Mouse (Mus musculus) stomach, embryonic 16.5 days (tissue): Measurements from ENCODE around the gene Gpn2. TPM values are rescaled to one million over a fixed set of nuclear protein-coding genes. Genes with fewer than 3 reads are reported as not detected.

ENCODE experiments used
- ATAC-seq: fragments of 200-750 bp; cut with Nextera tagmentation; 2 replicates; pipeline ENCODE4 v1.8.0; 2017; ENCODE audit warnings: moderate number of reproducible peaks, moderate TSS enrichment; ENCODE audit not compliant: insufficient read depth, low FRiP score
- H3K27ac ChIP-seq: fragments of 300-500 bp; sonication (generic); 2 replicates; pipeline ENCODE4 v1.5.1; 2014; ENCODE audit warnings: low read length
- H3K27me3 ChIP-seq: fragments of 300-500 bp; sonication (generic); 2 replicates; pipeline ENCODE4 v1.6.1; 2014; ENCODE audit warnings: low read length, control low read depth, mixed read lengths; ENCODE audit not compliant: control insufficient read depth, insufficient read depth
- H3K36me3 ChIP-seq: fragments of 300-500 bp; sonication (generic); 2 replicates; pipeline ENCODE4 v1.6.1; 2014; ENCODE audit warnings: low read length; ENCODE audit not compliant: control insufficient read depth, insufficient read depth
- H3K4me1 ChIP-seq: fragments of 300-500 bp; sonication (generic); 2 replicates; pipeline ENCODE4 v1.6.1; 2014; ENCODE audit warnings: low read length, control low read depth, mixed read lengths; ENCODE audit not compliant: control insufficient read depth, insufficient read depth
- H3K4me2 ChIP-seq: fragments of 300-500 bp; sonication (generic); 2 replicates; pipeline ENCODE4 v1.6.1; 2014; ENCODE audit warnings: low read depth, low read length, mixed read lengths
- H3K4me3 ChIP-seq: fragments of 300-500 bp; sonication (generic); replicated peaks from 2 replicates; pipeline ENCODE4 v1.5.1; 2014; ENCODE audit warnings: mild to moderate bottlenecking, low read length
- H3K9ac ChIP-seq: fragments of 300-500 bp; sonication (generic); 2 replicates; pipeline ENCODE4 v1.6.1; 2014; ENCODE audit warnings: low read length
- H3K9me3 ChIP-seq: fragments of 300-500 bp; sonication (generic); replicated peaks from 2 replicates; pipeline ENCODE4 v1.6.1; 2016; ENCODE audit warnings: low read length, control low read depth; ENCODE audit not compliant: control insufficient read depth
- WGBS: fragments of 180-500 bp; shearing (Covaris S2); extraction: QIAGEN DNeasy Blood & Tissue Kit; methylation state at CpG from one replicate; pipeline ENCODE4 v1.1.7; 2014; 5-methylcytosine and 5-hydroxymethylcytosine counted together
- polyA plus RNA-seq: library from polyadenylated mRNA; unstranded; fragments of >200 nt; fragmentation: Nextera tagmentation; extraction: Ambion mirVana; gene quantifications from 2 replicates; pipeline ENCODE4 v1.2.1, GENCODE M21; 2015

Gpn2 gene
- 13.8 and 14.3 TPM in 2 replicates for polyA plus RNA-seq

- H3K27me3 ChIP-seq: no peaks in the 10 kb centered on the region
- peak within 1 kb of the TSS; percentile 75 for H3K27ac ChIP-seq
- ATAC-seq: peak; percentile 90
- H3K36me3 ChIP-seq: peaks cover 12% of the 10 kb centered on the region; the same call in 1 of the 2 replicates
- H3K4me3 ChIP-seq: peak within 1 kb of the TSS; percentile 77
- peaks cover 13% of the 10 kb centered on the region for H3K4me1 ChIP-seq
- H3K9ac ChIP-seq: peak within 1 kb of the TSS; percentile 90
- 1% methylated on average over 65 of the region's 65 CpGs for WGBS
- no peaks in the 10 kb centered on the region for H3K9me3 ChIP-seq
- peak within 1 kb of the TSS; percentile 89 for H3K4me2 ChIP-seq
Observed at GRCm38 (mm10) chr4:133584059-133584951, at the start of gene Gpn2. Gene Gpn2 (plus strand): TSS chr4:133584362.

GRCm38 (mm10) chr4:133536081-133536480 is 48.1 kb upstream of the Gpn2 start:
- ATAC-seq: no peak

GRCm38 (mm10) chr4:133536652-133537051 is 47.5 kb upstream of the Gpn2 start:
- Histone ChIP-seq H3K27me3 (no peaks in the 10 kb centered on the region), H3K9me3 (no peaks in the 10 kb centered on the region), H3K27ac (no peak overlapping the region), H3K9ac (no peak overlapping the region), H3K36me3 (peaks cover 7% of the 10 kb centered on the region; the same call in 1 of the 2 replicates), H3K4me2 (no peak overlapping the region), H3K4me1 (no peaks in the 10 kb centered on the region), H3K4me3 (no peak overlapping the region)
- no peak for ATAC-seq
- 87% methylated on average over 5 of the region's 5 CpGs for WGBS

More at GRCm38 (mm10) chr4:133536081-133536480, 48.1 kb upstream of the Gpn2 start:
- H3K9ac ChIP-seq: no peak overlapping the region
- no peaks in the 10 kb centered on the region for H3K27me3 ChIP-seq
- WGBS: 82% methylated on average over 3 of the region's 3 CpGs
- peaks cover 11% of the 10 kb centered on the region for H3K36me3 ChIP-seq
- no peaks in the 10 kb centered on the region for H3K4me1 ChIP-seq
- no peaks in the 10 kb centered on the region for H3K9me3 ChIP-seq
- no peak overlapping the region for H3K27ac ChIP-seq
- H3K4me2 ChIP-seq: no peak overlapping the region
- no peak overlapping the region for H3K4me3 ChIP-seq

GRCm38 (mm10) chr4:133545272-133546231 is 38.6 kb upstream of the Gpn2 start, which contains the start of gene Nudc:
Gene Nudc (minus strand): TSS chr4:133545996.
- Histone ChIP-seq H3K36me3 (0 out of 2 replicates have a peak, but pooled peaks cover 6% of the 10 kb centered on the region), H3K9me3 (no peaks in the 10 kb centered on the region), H3K9ac (peak within 1 kb of the TSS; percentile 90), H3K4me1 (peaks cover 12% of the 10 kb centered on the region), H3K27ac (peak within 1 kb of the TSS; percentile 64), H3K4me2 (peak within 1 kb of the TSS; percentile 92), H3K27me3 (no peaks in the 10 kb centered on the region), H3K4me3 (peak within 1 kb of the TSS; percentile 92)
- under 1% methylated on average over 75 of the region's 77 CpGs for WGBS
- peak; percentile 98 for ATAC-seq

GRCm38 (mm10) chr4:133552029-133552428 is 32.1 kb upstream of the Gpn2 start:
- no peak for ATAC-seq
- H3K27ac ChIP-seq: no peak overlapping the region; the same call in 1 of the 2 replicates
- no peaks in the 10 kb centered on the region for H3K36me3 ChIP-seq
- WGBS: 64% methylated on average over 1 of the region's 1 CpGs
- H3K4me1 ChIP-seq: no peaks in the 10 kb centered on the region
- no peak overlapping the region for H3K4me2 ChIP-seq
- no peaks in the 10 kb centered on the region for H3K27me3 ChIP-seq
- no peak overlapping the region for H3K4me3 ChIP-seq
- H3K9ac ChIP-seq: no peak overlapping the region
- H3K9me3 ChIP-seq: no peaks in the 10 kb centered on the region

- peak within 1 kb of the TSS; percentile 43 for H3K4me2 ChIP-seq
Observed at GRCm38 (mm10) chr4:133552768-133553447, 31.3 kb upstream of the Gpn2 start, which contains the start of gene Nr0b2. Gene Nr0b2 (plus strand): TSS chr4:133553376.

GRCm38 (mm10) chr4:133553448-133554330 is 30.5 kb upstream of the Gpn2 start:
- 58% methylated on average over 19 of the region's 19 CpGs for WGBS
- no peaks in the 10 kb centered on the region for H3K36me3 ChIP-seq
- H3K4me3 ChIP-seq: peak overlapping the region; percentile 29
- peak overlapping the region; percentile 55 for H3K9ac ChIP-seq
- 0 out of 2 replicates have a peak, but pooled peaks have one; percentile 16 for ATAC-seq
- no peaks in the 10 kb centered on the region for H3K4me1 ChIP-seq
- H3K27me3 ChIP-seq: no peaks in the 10 kb centered on the region
- H3K27ac ChIP-seq: peak overlapping the region; percentile 73
- peak overlapping the region; percentile 43 for H3K4me2 ChIP-seq
- no peaks in the 10 kb centered on the region for H3K9me3 ChIP-seq

More at GRCm38 (mm10) chr4:133552768-133553447, 31.3 kb upstream of the Gpn2 start, which contains the start of gene Nr0b2:
- no peaks in the 10 kb centered on the region for H3K9me3 ChIP-seq
- no peaks in the 10 kb centered on the region for H3K36me3 ChIP-seq
- peak; percentile 75 for ATAC-seq
- H3K4me3 ChIP-seq: peak within 1 kb of the TSS; percentile 29
- H3K9ac ChIP-seq: peak within 1 kb of the TSS; percentile 55
- WGBS: 46% methylated on average over 10 of the region's 10 CpGs
- H3K27me3 ChIP-seq: no peaks in the 10 kb centered on the region
- peak within 1 kb of the TSS; percentile 73 for H3K27ac ChIP-seq
- H3K4me1 ChIP-seq: no peaks in the 10 kb centered on the region
